Mouse (Mus musculus) cerebellum, postnatal 14 days (tissue): Measurements from ENCODE around the gene Vmn1r210.
"Not testable (repeated sequence)": the region's sequence is repeated elsewhere in the genome, so short reads cannot be mapped to it uniquely, and the experiment has no call there.

Experiments
- DNase-seq, 2 experiments: peaks; one replicate each; pipeline ENCODE4 v3.0.0; 2021; ENCODE audit warnings: mixed read lengths in 2 of 2

Gene Vmn1r210

GRCm38 (mm10) chr13:22831248-22831647 lies at the start of gene Vmn1r210:
Gene Vmn1r210 (minus strand): TSS chr13:22831348.
- no peak for DNase-seq

- DNase-seq = no peak
Measured at GRCm38 (mm10) chr13:22879257-22879656, 48.1 kb upstream of the Vmn1r210 start.

DNA sequence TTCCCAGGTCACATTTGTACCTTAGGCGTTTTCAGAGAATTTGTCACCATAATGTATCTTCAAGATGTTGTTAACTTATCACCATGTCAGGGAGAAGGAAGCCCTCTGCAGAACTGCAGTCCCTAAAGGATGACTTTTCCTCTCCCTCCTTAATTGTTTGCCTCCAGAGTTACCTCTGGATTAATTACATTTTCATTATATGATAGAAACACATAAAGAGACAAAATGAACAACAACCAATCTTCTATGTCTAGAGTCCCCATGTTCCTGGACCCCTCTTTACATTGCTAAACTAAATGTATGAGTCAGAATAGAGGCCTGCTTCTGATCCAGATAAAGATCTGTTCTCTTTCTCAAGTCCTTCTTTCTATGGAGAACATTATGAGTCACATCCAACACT lies 26.3 kb upstream of the Vmn1r210 start, which contains the start of gene Vmn1r211:
Vmn1r211 (minus strand) TSS at position 101 of the 400 bp plus-strand sequence.
- DNase-seq = no peak

- no peak for DNase-seq
Measured at GRCm38 (mm10) chr13:22854760-22855159, 23.6 kb upstream of the Vmn1r210 start.

- DNase-seq = no peak
Measured at GRCm38 (mm10) chr13:22846798-22847197, 15.7 kb upstream of the Vmn1r210 start.

- not testable (repeated sequence) for DNase-seq
Measured at GRCm38 (mm10) chr13:22844304-22844703, 13.2 kb upstream of the Vmn1r210 start.

DNA sequence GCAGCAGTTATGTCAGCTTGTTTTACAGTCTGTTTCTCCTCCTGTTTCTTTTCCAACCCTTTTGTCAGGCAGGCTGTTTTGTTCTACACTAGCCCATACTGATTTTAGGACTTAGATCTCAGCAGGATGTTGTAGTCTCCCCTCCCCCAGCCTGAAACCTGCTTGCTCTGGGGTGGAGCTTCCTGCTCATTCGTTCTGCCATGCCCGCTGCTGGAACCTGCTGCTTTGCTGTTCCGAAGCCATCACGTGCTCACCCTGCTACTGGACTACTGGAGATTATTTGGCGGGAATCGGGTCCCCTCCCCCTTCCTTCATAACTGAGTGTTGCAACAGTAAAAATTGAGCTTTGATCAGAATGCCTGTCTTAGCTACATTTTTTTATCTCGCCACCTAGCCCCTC lies 1.8 kb downstream of the Vmn1r210 start:
- not testable (repeated sequence) for DNase-seq

GRCm38 (mm10) chr13:22821601-22822000 lies 9.5 kb downstream of the Vmn1r210 start:
- not testable (repeated sequence) for DNase-seq

DNA sequence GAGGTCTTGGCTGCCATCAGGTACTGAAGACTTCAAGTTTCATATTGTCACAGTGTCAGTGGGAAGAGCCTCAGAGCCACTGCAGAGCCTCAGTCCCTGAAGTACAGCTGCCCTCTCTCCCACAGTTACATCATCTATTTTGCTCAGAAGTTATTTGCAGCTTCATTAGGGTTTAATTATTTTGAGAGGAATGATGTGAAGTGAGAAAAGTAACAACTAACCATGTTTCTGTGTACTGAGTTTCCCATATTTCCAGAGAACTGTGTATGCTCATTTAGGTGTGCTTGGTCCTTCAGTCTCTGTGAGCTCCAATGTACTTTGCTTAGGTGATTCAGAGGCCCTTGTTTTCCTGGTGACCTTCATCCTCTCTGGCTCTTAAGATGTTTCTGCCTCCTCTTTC lies 21.6 kb downstream of the Vmn1r210 start, which contains the start of gene Vmn1r209:
Vmn1r209 (minus strand) TSS at position 101 of the 400 bp plus-strand sequence.
- DNase-seq = not testable (repeated sequence)

DNA sequence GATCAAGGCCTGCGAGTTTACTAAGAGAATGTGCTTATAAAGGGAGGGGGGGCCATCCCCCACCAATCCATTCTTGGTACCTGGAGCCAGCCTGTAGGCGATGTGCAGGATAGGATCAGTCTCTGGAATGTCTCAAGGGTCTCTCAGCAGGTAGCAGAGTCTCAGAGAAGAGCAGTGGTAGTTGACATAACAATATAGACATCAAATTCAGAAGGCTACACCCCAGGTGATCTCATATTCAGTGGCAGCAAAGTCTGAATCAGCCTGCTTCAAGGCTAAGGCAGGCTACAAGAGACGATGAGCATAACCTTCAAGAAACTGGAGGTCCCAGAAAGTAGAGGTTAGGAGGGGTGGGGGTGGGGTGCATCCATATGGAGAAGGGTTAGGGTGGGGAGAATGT lies 43.1 kb downstream of the Vmn1r210 start:
- DNase-seq = not testable (repeated sequence)

GRCm38 (mm10) chr13:22784159-22784558 lies 47.0 kb downstream of the Vmn1r210 start:
- not testable (repeated sequence) for DNase-seq

GRCm38 (mm10) chr13:22777300-22777699 lies 53.8 kb downstream of the Vmn1r210 start, which contains the start of gene Vmn1r208:
Gene Vmn1r208 (minus strand): TSS chr13:22777400.
- not testable (repeated sequence) for DNase-seq
